Mouse (Mus musculus): Measurements from ENCODE around the gene Astn1.

GRCm38 (mm10) chr1:158687726-158688125 lies 325.7 kb downstream of the Astn1 start:
- no peak for TF ChIP-seq FOSL1 (IDR thresholded peaks at IDR 0.05; ENCODE audit: insufficient read depth, low read length, poor library complexity, severe bottlenecking)
- no peak for TF ChIP-seq CTCF (IDR thresholded peaks at IDR 0.05; ENCODE audit: control insufficient read depth, insufficient read depth, insufficient read length)
- TF ChIP-seq USF1 (IDR thresholded peaks at IDR 0.05; ENCODE audit: low read depth): no peak
- TF ChIP-seq MAX (IDR thresholded peaks at IDR 0.05): no peak
